Mouse (Mus musculus) olfactory bulb, adult 2 months (tissue): ENCODE measurements around the gene Pigw.

Source experiments
- CTCF ChIP-seq: fragments of 200-500 bp; IDR thresholded peaks from 2 replicates; pipeline ENCODE4 v1.5.1; 2012; ENCODE audit warnings: low read depth, mild to moderate bottlenecking, low read length, moderate library complexity; ENCODE audit not compliant: insufficient read depth
- POLR2A ChIP-seq: fragments of 200-500 bp; IDR thresholded peaks from 2 replicates; pipeline ENCODE4 v1.6.1; 2012; ENCODE audit warnings: mild to moderate bottlenecking, low read depth, low read length, moderate library complexity; ENCODE audit not compliant: insufficient read depth

GRCm38 (mm10) chr11:84919951-84920350 lies 39.9 kb upstream of the Pigw start:
- no peak for TF ChIP-seq CTCF
- TF ChIP-seq POLR2A, result no peak
